Comparison of ENCODE assay signal across 12 mouse cellular contexts in the genomic region with DNA sequence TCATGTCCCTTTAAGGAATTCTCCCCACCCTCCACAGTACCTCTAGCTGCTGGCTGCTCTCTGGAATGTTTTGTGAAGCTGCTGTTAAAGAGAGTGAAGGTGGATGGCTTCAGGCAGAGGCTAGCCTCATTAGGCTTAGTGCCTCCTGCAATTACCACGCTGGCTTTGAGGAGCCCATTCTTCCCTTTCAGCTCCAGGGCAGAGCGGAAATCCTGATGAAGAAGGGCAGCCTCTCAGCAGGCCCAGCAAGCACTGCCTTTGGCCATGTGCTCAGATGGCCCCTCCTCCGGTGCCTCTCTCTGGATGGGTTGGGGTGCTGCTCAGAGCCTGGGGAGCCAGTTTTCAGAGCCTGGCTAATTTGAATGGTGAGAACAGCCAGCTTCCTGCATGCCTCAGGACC. TPM values are rescaled to one million over a fixed set of nuclear protein-coding genes. Genes with fewer than 3 reads are reported as not detected.
DNase-seq lines count a peak whose midpoint lies in the region; ATAC-seq lines count a peak whose summit lies in the region.
"Had no signal": no experiment of that assay in that cellular context is flagged by ENCODE, and none has a peak within 500 bp of the region (broad histone marks: within the 10 kb centered on the region; RNA-seq: fewer than 3 reads in every experiment).

No protein-coding gene starts in this region.

- ATAC-seq in heart, embryonic 14.5 days (ENCODE audit: insufficient number of reproducible peaks, insufficient read depth, low FRiP score, low read depth): no peak
- no peak for ATAC-seq in heart, embryonic 12.5 days (ENCODE audit: insufficient number of reproducible peaks, low FRiP score)
- ATAC-seq in forebrain, embryonic 16.5 days: peak; percentile 58; the same call in 1 of the 2 replicates
- ATAC-seq in midbrain, embryonic 12.5 days (ENCODE audit: low FRiP score, low read depth): peak; percentile 85
- no peak for ATAC-seq in intestine, embryonic 15.5 days
- ATAC-seq in megakaryocyte progenitor cell, adult 5-6 weeks (replicated peaks; ENCODE audit: poor library complexity): no peak
- ATAC-seq: liver, embryonic 12.5 days had no signal

- no peaks in the 10 kb centered on the region; the same call in 1 of the 2 replicates for H3K27me3 ChIP-seq in heart, embryonic 14.5 days (ENCODE audit: control insufficient read depth, insufficient read depth, low read length)
- no peaks in the 10 kb centered on the region for H3K27me3 ChIP-seq in heart, embryonic 12.5 days (replicated peaks)
- H3K27me3 ChIP-seq in forebrain, embryonic 16.5 days (replicated peaks; ENCODE audit: control insufficient read depth, insufficient read depth, low read length): no peaks in the 10 kb centered on the region
- peaks cover 42% of the 10 kb centered on the region for H3K27me3 ChIP-seq in midbrain, embryonic 12.5 days
- H3K27me3 ChIP-seq in intestine, embryonic 15.5 days (replicated peaks): no peaks in the 10 kb centered on the region
- H3K27me3 ChIP-seq: liver, embryonic 12.5 days; neural tube, embryonic 13.5 days had no signal

- peak; percentile 45 for DNase-seq in embryo, embryonic 10.5 days (ENCODE audit: low spot score)
- DNase-seq in spleen, postnatal 14 days (ENCODE audit: low spot score in 2 of 2): no peak
- DNase-seq: adrenal gland, postnatal 10 days had no signal

- H3K27ac ChIP-seq in heart, embryonic 14.5 days (replicated peaks in 1 of 2; ENCODE audit: control insufficient read depth in 1 of 2, insufficient read depth in 1 of 2, low read depth in 2 of 2, low read length in 2 of 2): no peak overlapping the region
- H3K27ac ChIP-seq in heart, embryonic 12.5 days (ENCODE audit: poor library complexity, severe bottlenecking): no peak overlapping the region
- H3K27ac ChIP-seq in forebrain, embryonic 16.5 days (ENCODE audit: low read length): no peak overlapping the region
- no peak overlapping the region for H3K27ac ChIP-seq in midbrain, embryonic 12.5 days (replicated peaks)
- no peak overlapping the region for H3K27ac ChIP-seq in intestine, embryonic 15.5 days
- H3K27ac ChIP-seq: liver, embryonic 12.5 days; macrophage; neural tube, embryonic 13.5 days had no signal

- peaks cover 4% of the 10 kb centered on the region for H3K9me3 ChIP-seq in heart, embryonic 14.5 days (ENCODE audit: control insufficient read depth, low read length)
- peaks cover 9% of the 10 kb centered on the region for H3K9me3 ChIP-seq in heart, embryonic 12.5 days (replicated peaks)
- 0 out of 2 replicates have a peak, but pooled peaks cover 2% of the 10 kb centered on the region for H3K9me3 ChIP-seq in forebrain, embryonic 16.5 days (ENCODE audit: control insufficient read depth, low read length)
- H3K9me3 ChIP-seq in midbrain, embryonic 12.5 days: peaks cover 6% of the 10 kb centered on the region; the same call in 1 of the 2 replicates
- no peaks in the 10 kb centered on the region for H3K9me3 ChIP-seq in intestine, embryonic 15.5 days
- H3K9me3 ChIP-seq: liver, embryonic 12.5 days had no signal

- H3K9ac ChIP-seq in heart, embryonic 14.5 days (ENCODE audit: low read length): 0 out of 2 replicates have a peak overlapping the region, but pooled peaks have one; percentile 36
- H3K9ac ChIP-seq in heart, embryonic 12.5 days: no peak overlapping the region
- no peak overlapping the region for H3K9ac ChIP-seq in forebrain, embryonic 16.5 days (replicated peaks; ENCODE audit: low read depth, low read length)
- no peak overlapping the region for H3K9ac ChIP-seq in midbrain, embryonic 12.5 days (replicated peaks)
- no peak overlapping the region for H3K9ac ChIP-seq in intestine, embryonic 15.5 days
- H3K9ac ChIP-seq: liver, embryonic 12.5 days; neural tube, embryonic 13.5 days had no signal

- 39% methylated on average over 3 of the region's 3 CpGs for whole genome bisulfite sequencing in heart, embryonic 14.5 days
- WGBS in heart, embryonic 12.5 days: 36% methylated on average over 3 of the region's 3 CpGs
- whole genome bisulfite sequencing in forebrain, embryonic 16.5 days: 4% methylated on average over 3 of the region's 3 CpGs
- WGBS in midbrain, embryonic 12.5 days: 13% methylated on average over 3 of the region's 3 CpGs
- WGBS in intestine, embryonic 15.5 days: 48% methylated on average over 3 of the region's 3 CpGs

- no peaks in the 10 kb centered on the region for H3K36me3 ChIP-seq in heart, embryonic 14.5 days (ENCODE audit: control insufficient read depth, insufficient read depth, low read length)
- H3K36me3 ChIP-seq in heart, embryonic 12.5 days: no peaks in the 10 kb centered on the region
- no peaks in the 10 kb centered on the region for H3K36me3 ChIP-seq in forebrain, embryonic 16.5 days (ENCODE audit: control insufficient read depth, insufficient read depth)
- no peaks in the 10 kb centered on the region for H3K36me3 ChIP-seq in midbrain, embryonic 12.5 days
- H3K36me3 ChIP-seq in intestine, embryonic 15.5 days: no peaks in the 10 kb centered on the region
- H3K36me3 ChIP-seq: liver, embryonic 12.5 days; neural tube, embryonic 13.5 days had no signal

- peaks cover 3 to 6% of the 10 kb centered on the region in 2 experiments; a peak in 2 of 4 replicates for H3K4me1 ChIP-seq in heart, embryonic 14.5 days (ENCODE audit: control insufficient read depth in 2 of 2, insufficient read depth in 2 of 2, low read length in 2 of 2)
- H3K4me1 ChIP-seq in heart, embryonic 12.5 days (replicated peaks): peaks cover 10% of the 10 kb centered on the region
- no peaks in the 10 kb centered on the region; the same call in 1 of the 2 replicates for H3K4me1 ChIP-seq in forebrain, embryonic 16.5 days (replicated peaks; ENCODE audit: control insufficient read depth, insufficient read depth, low read length)
- H3K4me1 ChIP-seq in midbrain, embryonic 12.5 days: peaks cover 17% of the 10 kb centered on the region
- H3K4me1 ChIP-seq in intestine, embryonic 15.5 days (replicated peaks): no peaks in the 10 kb centered on the region
- H3K4me1 ChIP-seq: liver, embryonic 12.5 days; neural tube, embryonic 13.5 days had no signal

- H3K4me3 ChIP-seq in heart, embryonic 14.5 days (ENCODE audit: control insufficient read depth in 1 of 2, insufficient read depth in 1 of 2, low read depth in 1 of 2, low read length in 2 of 2): no peak overlapping the region
- no peak overlapping the region for H3K4me3 ChIP-seq in heart, embryonic 12.5 days
- H3K4me3 ChIP-seq in forebrain, embryonic 16.5 days (replicated peaks; ENCODE audit: low read length): no peak overlapping the region
- H3K4me3 ChIP-seq in midbrain, embryonic 12.5 days: no peak overlapping the region
- H3K4me3 ChIP-seq in intestine, embryonic 15.5 days (replicated peaks): no peak overlapping the region
- H3K4me3 ChIP-seq: liver, embryonic 12.5 days; neural tube, embryonic 13.5 days had no signal

- no peak overlapping the region for H3K4me2 ChIP-seq in heart, embryonic 14.5 days (ENCODE audit: low read length)
- no peak overlapping the region for H3K4me2 ChIP-seq in heart, embryonic 12.5 days
- no peak overlapping the region for H3K4me2 ChIP-seq in forebrain, embryonic 16.5 days (ENCODE audit: low read length)
- H3K4me2 ChIP-seq in midbrain, embryonic 12.5 days (replicated peaks): no peak overlapping the region
- no peak overlapping the region for H3K4me2 ChIP-seq in intestine, embryonic 15.5 days (replicated peaks)
- H3K4me2 ChIP-seq: liver, embryonic 12.5 days; neural tube, embryonic 13.5 days had no signal

RNA-seq across cellular contexts. Expression of gene Cxcl14, which starts 18.9 kb away (rescaled TPM):
- 0.18 and 0.59 TPM in 2 replicates for polyA plus RNA-seq in heart, embryonic 14.5 days (2014; fragmentation: Nextera tagmentation; extraction: Ambion mirVana)
- polyA plus RNA-seq in heart, embryonic 12.5 days (2016; fragmentation: Nextera tagmentation; extraction: Ambion mirVana): 1.4 and 1.6 TPM in 2 replicates
- 12.8 and 20.9 TPM in 2 replicates for polyA plus RNA-seq in forebrain, embryonic 16.5 days (2015; fragmentation: Nextera tagmentation; extraction: Ambion mirVana)
- 27.5 and 37.6 TPM in 2 replicates for polyA plus RNA-seq in midbrain, embryonic 12.5 days (2016; fragmentation: Nextera tagmentation; extraction: Ambion mirVana)
- polyA plus RNA-seq in intestine, embryonic 15.5 days (2015; fragmentation: Nextera tagmentation; extraction: Ambion mirVana): 7.9 and 9.9 TPM in 2 replicates
- not detected in 2 replicates for total RNA-seq in megakaryocyte progenitor cell, adult 5-6 weeks (2015)
- total RNA-seq in megakaryocyte progenitor cell, adult 5-6 weeks (2017): not detected in 2 replicates

Comparison
In these comparisons a context has a peak if more than half of its experiments do, and no peak if none do; other contexts are left out.
1. ATAC-seq: peak in forebrain, embryonic 16.5 days (single experiment) and midbrain, embryonic 12.5 days (single experiment); none in heart, embryonic 14.5 days (single experiment), heart, embryonic 12.5 days (single experiment), intestine, embryonic 15.5 days (single experiment) and megakaryocyte progenitor cell, adult 5-6 weeks (single experiment).